Mouse (Mus musculus): Measurements from ENCODE around the gene Bcl6b. TPM values are rescaled to one million over a fixed set of nuclear protein-coding genes. Genes with fewer than 3 reads are reported as not detected.
A peak's percentile ranks its signal among the peaks of the same experiment; 100 is the strongest.

Gene Bcl6b
- total RNA-seq, 2 experiments from 2014 or later = 1.4 to 2.6 TPM

DNA sequence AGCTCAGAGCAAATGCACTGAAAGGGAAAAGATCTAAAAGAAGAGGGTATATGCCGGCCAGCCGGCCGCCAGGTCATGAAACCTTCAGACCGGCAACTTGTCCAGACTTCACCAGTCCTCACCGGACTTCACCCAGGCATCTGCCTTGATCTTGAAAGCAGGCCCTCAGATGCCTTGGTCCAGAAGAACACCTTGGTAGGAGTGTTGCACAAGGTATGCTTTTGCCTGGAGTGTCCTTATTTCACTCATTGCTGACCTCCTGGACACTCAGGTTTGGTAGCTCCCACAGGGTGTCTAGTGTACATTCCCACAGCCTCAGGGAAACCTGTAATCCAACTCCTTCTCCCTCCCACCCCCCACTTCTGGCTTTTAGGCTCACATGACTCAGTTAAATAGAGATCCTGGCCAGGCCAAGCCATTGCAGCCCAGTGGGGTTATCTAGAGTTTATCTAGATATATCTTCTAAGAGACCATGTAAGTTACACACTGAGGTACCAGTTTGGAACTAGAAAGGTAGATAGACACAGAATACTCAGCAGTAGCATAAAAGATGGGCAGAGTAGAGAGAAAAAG lies 29.5 kb downstream of the Bcl6b start:
- no peak for DNase-seq
- H3K27ac ChIP-seq = peak overlapping the region; percentile 75
- TF ChIP-seq CTCF (IDR thresholded peaks at IDR 0.05) = no peak
- no peak overlapping the region for H3K4me3 ChIP-seq
- intact Hi-C loops (cut with DNase I) = no loop called here

- no peak for TF ChIP-seq CTCF (IDR thresholded peaks at IDR 0.05)
- no peak for DNase-seq
- intact Hi-C loops (cut with DNase I) = no loop called here
- no peak overlapping the region for H3K4me3 ChIP-seq
- peak overlapping the region; percentile 8; the same call in 1 of the 2 replicates for H3K27ac ChIP-seq
Measured at GRCm38 (mm10) chr11:70199107-70199506, 30.5 kb downstream of the Bcl6b start.

DNA sequence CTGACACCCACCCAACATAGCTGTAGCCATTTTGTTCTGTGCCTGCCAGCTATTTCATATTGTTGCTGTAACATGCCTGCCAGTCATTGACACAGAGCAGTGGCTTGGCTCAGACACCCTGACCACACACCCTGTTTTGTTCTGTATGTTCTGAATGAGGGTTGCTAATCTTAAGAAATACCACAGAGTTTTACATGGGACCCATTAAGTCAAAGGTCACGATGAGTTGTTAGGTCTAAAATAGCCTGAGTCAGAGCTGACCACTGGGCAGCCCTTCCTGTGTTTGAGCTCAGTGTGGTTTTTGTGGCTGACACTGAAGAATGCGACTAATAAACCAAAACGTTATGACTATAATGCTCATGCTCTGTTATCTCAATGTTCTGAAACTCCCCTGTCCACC lies 31.3 kb downstream of the Bcl6b start:
- DNase-seq = no peak
- intact Hi-C loops (cut with DNase I) = no loop called here
- TF ChIP-seq CTCF (IDR thresholded peaks at IDR 0.05) = no peak
- Histone ChIP-seq H3K4me3 (no peak overlapping the region), H3K27ac (no peak overlapping the region)

DNA sequence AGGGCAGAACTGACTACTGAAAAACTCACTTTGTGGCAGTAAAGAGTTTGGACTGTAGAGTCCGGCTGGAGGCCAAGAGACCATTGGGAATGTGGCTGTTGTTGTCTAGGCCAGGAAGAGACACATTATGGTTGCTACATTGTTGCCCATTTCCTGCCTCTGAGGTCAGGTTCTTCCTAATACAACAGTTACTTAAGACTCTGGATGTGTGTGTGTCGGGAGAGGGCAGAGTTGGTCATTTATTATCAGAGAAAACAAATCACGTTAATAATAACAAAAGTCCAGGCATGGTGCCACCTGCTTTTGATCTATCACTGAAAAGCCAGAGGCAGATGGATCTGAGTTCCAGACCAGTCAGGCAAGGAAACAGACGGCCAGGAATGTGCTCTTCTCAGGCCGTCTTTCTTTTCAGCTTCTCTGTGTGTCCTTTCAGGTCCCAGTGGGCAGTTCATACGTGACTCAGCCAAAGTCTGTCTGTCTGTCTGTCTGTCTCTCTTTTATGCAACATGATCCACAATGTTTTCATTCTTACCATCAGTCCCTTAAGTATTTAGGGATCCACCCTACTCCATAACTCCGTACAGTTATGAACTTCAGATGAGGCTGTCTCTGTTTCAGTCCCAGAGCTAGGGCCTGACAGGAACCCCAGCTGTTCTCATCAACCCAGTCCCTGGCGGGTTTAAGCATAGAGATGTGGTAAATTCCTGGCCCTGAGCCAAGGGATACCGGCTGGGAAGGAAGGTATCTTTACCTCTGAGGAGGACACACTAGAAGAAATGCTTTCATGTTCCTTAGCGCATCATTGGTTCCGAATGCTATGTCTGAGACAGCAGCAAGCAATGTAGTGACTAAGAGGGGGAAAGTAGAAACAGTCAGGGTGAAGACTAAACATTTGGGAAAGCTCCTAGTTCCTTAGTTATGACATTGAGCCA lies 36.0 kb downstream of the Bcl6b start:
- intact Hi-C loops (cut with DNase I) = no loop called here
- Histone ChIP-seq H3K4me3 (no peak overlapping the region), H3K27ac (no peak overlapping the region)
- no peak for DNase-seq
- TF ChIP-seq CTCF (IDR thresholded peaks at IDR 0.05) = no peak

DNA sequence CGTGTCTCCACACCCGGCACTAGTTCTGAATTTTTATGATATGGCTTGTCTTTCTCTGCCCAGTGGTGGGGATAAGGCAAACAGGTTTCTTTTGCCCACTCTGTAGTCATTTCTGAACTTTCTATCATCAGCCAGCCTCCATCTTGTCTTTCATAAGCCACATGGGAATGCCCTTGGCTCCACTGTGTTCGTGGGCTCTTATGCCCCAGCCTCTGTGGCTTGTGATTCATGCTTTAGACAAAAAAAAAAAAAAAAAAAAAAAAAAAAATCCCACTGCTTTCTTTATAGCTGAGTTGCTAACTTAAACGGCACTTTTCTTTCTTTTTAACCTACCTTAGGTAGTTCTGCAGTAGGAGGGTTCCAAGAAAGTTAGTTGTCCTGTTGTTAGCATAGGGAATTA lies 37.4 kb downstream of the Bcl6b start:
- H3K4me3 ChIP-seq = no peak overlapping the region
- no peak overlapping the region for H3K27ac ChIP-seq
- TF ChIP-seq CTCF (IDR thresholded peaks at IDR 0.05) = no peak
- intact Hi-C loops (cut with DNase I) = no loop called here
- no peak for DNase-seq

DNA sequence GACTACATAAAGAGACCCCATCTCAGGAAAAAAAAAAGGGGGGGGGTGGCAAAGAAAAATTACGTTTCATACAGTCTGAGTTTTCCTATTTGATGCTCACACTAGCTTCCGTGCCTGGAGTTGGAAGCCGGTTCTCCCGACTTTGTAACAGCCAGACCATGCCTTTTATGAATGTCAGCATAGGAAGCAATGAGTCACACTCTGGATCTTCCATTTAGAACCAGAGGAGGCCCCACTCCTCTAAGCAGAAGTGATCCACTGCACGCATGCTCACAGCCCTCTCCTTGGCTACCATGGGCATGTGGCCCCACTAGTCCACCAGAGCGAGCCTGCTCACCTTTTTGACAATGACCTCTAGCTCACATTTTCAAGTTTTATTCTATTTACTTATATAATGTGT lies 38.4 kb downstream of the Bcl6b start:
- TF ChIP-seq CTCF (IDR thresholded peaks at IDR 0.05) = no peak
- no peak for DNase-seq
- Histone ChIP-seq H3K4me3 (no peak overlapping the region), H3K27ac (no peak overlapping the region)
- intact Hi-C loops (cut with DNase I) = no loop called here

DNA sequence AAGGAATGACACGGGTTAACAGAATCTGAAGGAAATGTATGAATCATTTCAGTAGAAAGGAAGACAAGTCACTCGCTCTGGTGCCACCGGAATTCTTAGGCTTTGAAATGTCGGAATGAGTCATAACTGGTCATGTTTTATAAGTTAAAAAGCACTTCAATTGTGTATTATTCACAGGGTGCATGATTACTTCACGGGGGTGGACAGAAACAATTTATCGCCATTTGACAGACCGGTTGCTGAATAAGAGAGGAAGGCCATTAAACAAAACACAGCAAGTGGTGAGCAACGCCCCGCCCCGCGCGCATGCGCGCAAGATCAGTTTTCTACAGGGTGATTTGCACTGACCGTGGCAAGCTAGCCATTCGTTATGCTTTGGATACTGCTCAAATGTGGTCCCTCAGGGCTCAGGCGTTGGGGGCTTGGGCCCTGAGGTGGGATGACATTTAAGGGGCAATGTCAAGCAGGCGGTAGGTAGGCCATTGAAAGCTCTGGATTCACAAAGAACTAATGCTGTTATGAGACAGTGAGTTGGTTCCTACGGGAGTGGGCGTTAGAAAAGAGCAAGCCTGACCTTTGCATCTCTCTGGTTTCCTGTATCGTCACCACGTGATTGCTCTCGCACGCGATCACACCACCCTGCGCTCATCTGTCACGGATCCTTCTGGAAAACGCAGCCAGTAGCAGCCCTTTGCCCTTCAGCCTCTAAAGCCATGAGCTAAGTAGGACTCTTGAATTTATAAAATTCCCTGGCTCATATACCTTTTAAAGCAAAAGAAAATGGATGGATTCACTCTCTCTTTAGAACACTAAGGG lies 40.1 kb downstream of the Bcl6b start:
- H3K27ac ChIP-seq = no peak overlapping the region

GRCm38 (mm10) chr11:70185120-70185519 lies 44.5 kb downstream of the Bcl6b start:
- TF ChIP-seq CTCF (IDR thresholded peaks at IDR 0.05) = no peak
- no peak overlapping the region for H3K4me3 ChIP-seq
- no peak overlapping the region for H3K27ac ChIP-seq
- DNase-seq = no peak
- intact Hi-C loops (cut with DNase I) = no loop called here

More for the DNA sequence above, 40.1 kb downstream of the Bcl6b start:
- DNase-seq = no peak
- intact Hi-C loops (cut with DNase I) = no loop called here
- H3K4me3 ChIP-seq = no peak overlapping the region
- TF ChIP-seq CTCF (IDR thresholded peaks at IDR 0.05) = no peak

GRCm38 (mm10) chr11:70180496-70180895 lies 49.1 kb downstream of the Bcl6b start:
- no peak overlapping the region for H3K4me3 ChIP-seq
- TF ChIP-seq CTCF (IDR thresholded peaks at IDR 0.05) = no peak
- DNase-seq = no peak
- intact Hi-C loops (cut with DNase I) = no loop called here
- H3K27ac ChIP-seq = no peak overlapping the region

GRCm38 (mm10) chr11:70179401-70179800 lies 50.2 kb downstream of the Bcl6b start:
- TF ChIP-seq CTCF (IDR thresholded peaks at IDR 0.05) = peak; percentile 52
- intact Hi-C loops (cut with DNase I) = no loop called here
- Histone ChIP-seq H3K4me3 (no peak overlapping the region), H3K27ac (no peak overlapping the region)
- no peak for DNase-seq

DNA sequence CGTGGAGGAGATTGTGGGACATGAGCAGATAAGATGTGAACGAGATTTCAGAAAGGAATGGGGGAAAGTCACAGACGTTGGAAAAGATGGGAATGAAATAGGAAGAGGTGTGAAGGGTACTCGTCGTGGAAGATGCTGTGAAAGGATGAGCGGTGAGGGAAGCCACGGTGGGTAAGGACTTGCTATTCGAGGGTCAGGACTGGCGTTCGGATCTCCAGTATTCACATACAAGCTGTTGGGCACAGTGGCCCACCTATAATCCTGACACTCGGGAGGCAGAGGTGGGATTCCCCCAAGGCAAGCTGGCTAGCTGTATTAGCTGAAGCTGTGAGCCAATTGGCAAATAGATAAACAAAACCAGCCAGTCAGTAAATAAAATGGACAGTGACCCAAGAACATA lies 50.8 kb downstream of the Bcl6b start:
- no peak for TF ChIP-seq CTCF (IDR thresholded peaks at IDR 0.05)
- Histone ChIP-seq H3K27ac (no peak overlapping the region), H3K4me3 (no peak overlapping the region)
- DNase-seq = no peak
- intact Hi-C loops (cut with DNase I) = no loop called here

DNA sequence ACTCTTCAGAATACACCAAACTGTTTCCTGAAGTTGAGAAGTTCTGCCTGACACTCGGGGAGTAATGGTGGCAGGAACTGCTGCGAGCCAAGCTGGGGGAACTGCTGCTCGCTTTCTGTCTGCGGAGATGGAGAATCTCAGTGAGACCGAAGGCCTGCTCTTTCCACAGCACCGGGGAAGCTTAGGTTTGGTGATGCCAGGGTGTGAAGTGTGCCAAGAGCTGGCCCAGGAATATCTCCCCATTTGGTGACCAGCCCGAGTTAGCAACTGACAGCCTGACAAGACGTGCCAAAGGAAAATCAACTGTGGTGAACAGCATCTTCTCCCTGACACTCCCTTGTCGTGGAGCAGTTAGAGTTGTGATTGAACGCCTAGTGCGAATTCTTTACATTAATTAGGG lies 51.3 kb downstream of the Bcl6b start:
- H3K4me3 ChIP-seq = no peak overlapping the region
- H3K27ac ChIP-seq = no peak overlapping the region
- DNase-seq = no peak
- no peak for TF ChIP-seq CTCF (IDR thresholded peaks at IDR 0.05)
- intact Hi-C loops (cut with DNase I) = no loop called here

DNA sequence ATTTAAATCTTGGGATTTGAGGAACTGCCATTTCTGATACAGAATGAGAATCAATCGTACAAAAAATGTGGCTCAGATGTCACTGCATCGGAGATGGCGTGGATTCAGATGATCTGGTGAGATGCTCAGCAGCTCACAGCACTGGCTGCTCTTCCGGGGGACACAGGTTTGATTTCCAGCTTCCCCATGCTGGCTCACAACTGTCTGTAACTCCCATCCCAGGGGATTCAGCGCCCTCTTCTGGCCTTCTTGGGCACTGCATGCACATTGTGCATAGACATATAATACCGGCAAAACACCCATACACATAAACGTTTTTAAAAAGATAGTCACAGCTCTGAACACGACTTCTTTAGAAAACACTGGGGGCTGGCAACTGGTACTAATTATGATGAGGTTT lies 52.0 kb downstream of the Bcl6b start:
- TF ChIP-seq CTCF (IDR thresholded peaks at IDR 0.05) = peak; percentile 35
- DNase-seq = no peak
- intact Hi-C loops (cut with DNase I) = no loop called here
- no peak overlapping the region for H3K27ac ChIP-seq
- no peak overlapping the region for H3K4me3 ChIP-seq

Data from gastrocnemius, adult 2 months (tissue).